Mouse (Mus musculus) heart, postnatal 4 days (tissue): ENCODE measurements around the gene Hist1h3g. TPM values are rescaled to one million over a fixed set of nuclear protein-coding genes. Genes with fewer than 3 reads are reported as not detected.

Experiments used
- DNase-seq: peaks from one replicate; pipeline ENCODE4 v3.0.0; 2021
- total RNA-seq, 2 experiments: library from RNA; stranded (reverse); gene quantifications; 2 replicates each; pipeline ENCODE4 v1.2.3; 2021

The Hist1h3g gene
- 100 to 1,000 TPM; 165 to 172 TPM for total RNA-seq

- peak; percentile 88 for DNase-seq
Observed at GRCm38 (mm10) chr13:23535137-23536075, at the start of gene Hist1h3g. Gene Hist1h3g (plus strand): TSS chr13:23535422.

GRCm38 (mm10) chr13:23488400-23489322, 46.6 kb upstream of the Hist1h3g start, which contains the start of gene Btn2a2:
Gene Btn2a2 (minus strand): TSS chr13:23488857.
- peak; percentile 63 for DNase-seq

GRCm38 (mm10) chr13:23490863-23491262, 44.4 kb upstream of the Hist1h3g start:
- no peak for DNase-seq

- no peak for DNase-seq
Observed at GRCm38 (mm10) chr13:23491263-23491662, 44.0 kb upstream of the Hist1h3g start.

GRCm38 (mm10) chr13:23491990-23492389, 43.2 kb upstream of the Hist1h3g start:
- no peak for DNase-seq

- DNase-seq: no peak
Observed at GRCm38 (mm10) chr13:23495526-23495925, 39.7 kb upstream of the Hist1h3g start.

- peak; percentile 25 for DNase-seq
Observed at GRCm38 (mm10) chr13:23497656-23498321, 37.4 kb upstream of the Hist1h3g start.

GRCm38 (mm10) chr13:23498653-23499052, 36.6 kb upstream of the Hist1h3g start:
- DNase-seq: no peak

GRCm38 (mm10) chr13:23499943-23500342, 35.3 kb upstream of the Hist1h3g start:
- DNase-seq: no peak

- peak; percentile 52 for DNase-seq
Observed at GRCm38 (mm10) chr13:23500424-23501200, 34.6 kb upstream of the Hist1h3g start.

- no peak for DNase-seq
Observed at GRCm38 (mm10) chr13:23501511-23501910, 33.7 kb upstream of the Hist1h3g start.

- no peak for DNase-seq
Observed at GRCm38 (mm10) chr13:23502031-23502567, 33.1 kb upstream of the Hist1h3g start.

- no peak for DNase-seq
Observed at GRCm38 (mm10) chr13:23502916-23503315, 32.3 kb upstream of the Hist1h3g start.

GRCm38 (mm10) chr13:23503797-23504196, 31.4 kb upstream of the Hist1h3g start:
- peak; percentile 60 for DNase-seq

GRCm38 (mm10) chr13:23505662-23506345, 29.4 kb upstream of the Hist1h3g start:
- DNase-seq: no peak

GRCm38 (mm10) chr13:23506351-23506750, 28.9 kb upstream of the Hist1h3g start:
- peak; percentile 47 for DNase-seq

GRCm38 (mm10) chr13:23506819-23507515, 28.3 kb upstream of the Hist1h3g start:
- no peak for DNase-seq

GRCm38 (mm10) chr13:23510127-23510526, 25.1 kb upstream of the Hist1h3g start:
- DNase-seq: no peak

GRCm38 (mm10) chr13:23513517-23513916, 21.7 kb upstream of the Hist1h3g start:
- DNase-seq: no peak

GRCm38 (mm10) chr13:23515281-23515680, 19.9 kb upstream of the Hist1h3g start:
- DNase-seq: no peak
